Mouse (Mus musculus) T-helper 1 cell (primary cell): ENCODE data around the gene Med19.

Experiments used
- in situ Hi-C: fragments of 300-600 bp; cut with MboI, MseI; formaldehyde crosslinking; loops from one replicate; pipeline ENCODE4 v1.15.1; 2025; ENCODE audit warnings: high pct_unique_total_duplicates

Gene Med19

GRCm38 (mm10) chr2:84677968-84678880, at the start of gene Med19, which contains the start of gene Gm28635:
TSS of gene Med19 (plus strand) at chr2:84678402.
TSS of gene Gm28635 (minus strand) at chr2:84678041.
- in situ Hi-C loops, result loop anchor here (5.0 to 25.0 kb wide), 2 partner anchors 34 to 1016 kb away; no protein-coding TSS in a partner anchor

GRCm38 (mm10) chr2:84632001-84632400, 46.2 kb upstream of the Med19 start:
- in situ Hi-C loops, result loop anchor here (25.0 kb wide), 1 partner anchor 670 kb away; the partner anchor contains the start of genes Gm13693, Gm13695, Gm13696 and Gm13698

DNA sequence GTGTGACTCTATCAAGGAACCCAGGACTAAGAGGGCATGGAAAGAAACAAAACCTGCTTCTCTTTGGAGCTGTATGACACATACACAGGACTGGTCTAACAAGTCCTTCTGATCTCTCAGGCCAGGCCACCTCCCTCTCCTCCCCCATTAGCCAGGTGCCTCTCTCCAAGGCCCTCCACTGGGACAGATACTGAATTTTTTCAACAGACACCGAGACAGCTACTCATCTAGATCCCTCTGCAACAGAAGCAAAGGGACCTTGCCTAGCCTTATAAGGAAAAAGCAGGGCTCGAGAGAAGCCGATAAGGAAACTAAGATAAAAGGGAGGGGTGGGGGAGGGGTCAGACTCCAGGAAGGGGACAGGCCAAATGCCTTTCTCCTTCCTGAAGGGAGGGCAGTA, 45.2 kb upstream of the Med19 start:
- in situ Hi-C loops, result loop anchor here (25.0 kb wide), 1 partner anchor 671 kb away; the partner anchor contains the start of genes Gm13693, Gm13695, Gm13696 and Gm13698

DNA sequence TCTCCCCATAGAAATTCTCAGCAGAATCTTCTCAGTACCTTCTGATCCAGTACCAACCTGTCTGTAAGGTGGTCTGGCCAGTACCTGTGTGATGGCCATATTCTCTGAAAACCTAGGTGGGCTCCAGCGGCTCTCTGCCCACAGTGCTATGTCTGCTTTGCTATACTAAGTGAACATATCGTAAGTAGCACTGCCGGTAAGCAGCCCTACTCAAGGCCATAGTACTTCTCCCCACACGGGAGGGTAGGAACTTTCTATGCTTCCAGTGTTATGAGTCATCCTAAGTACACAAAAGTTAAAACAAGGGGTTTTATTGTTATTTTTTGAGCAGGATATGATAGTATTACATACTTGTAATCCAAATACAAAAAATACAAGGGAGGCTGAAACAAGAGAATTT, 44.2 kb upstream of the Med19 start:
- in situ Hi-C loops, result loop anchor here (25.0 kb wide), 1 partner anchor 672 kb away; the partner anchor contains the start of genes Gm13693, Gm13695, Gm13696 and Gm13698

DNA sequence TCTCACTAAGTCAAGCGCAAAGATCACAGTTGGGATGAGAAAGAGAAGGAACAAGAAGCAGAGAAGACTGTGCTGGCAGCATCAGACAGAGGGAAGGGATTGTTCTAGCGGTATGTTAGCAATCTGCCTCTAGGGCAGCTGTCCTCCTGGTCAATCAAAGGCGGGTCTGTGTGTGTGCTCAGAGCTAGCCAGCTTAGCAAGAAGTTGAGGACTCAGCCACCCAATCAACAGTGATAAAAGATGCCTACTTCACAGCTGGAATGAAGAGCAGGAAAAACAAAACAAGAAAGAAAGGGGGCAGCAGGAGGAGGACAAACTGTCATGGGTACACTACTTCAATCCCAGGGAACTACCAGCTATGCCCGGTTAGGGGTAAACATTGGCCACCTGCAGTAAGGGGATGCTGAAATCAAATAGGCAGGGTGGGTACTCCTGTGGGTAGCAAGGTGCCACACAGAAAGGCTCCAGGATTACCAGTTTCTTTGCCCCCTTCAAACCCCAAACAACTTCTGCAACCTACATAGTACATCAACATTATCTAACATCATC, 43.2 kb upstream of the Med19 start:
- in situ Hi-C loops, result loop anchor here (25.0 kb wide), 1 partner anchor 673 kb away; the partner anchor contains the start of genes Gm13693, Gm13695, Gm13696 and Gm13698

GRCm38 (mm10) chr2:84635611-84636010, 42.6 kb upstream of the Med19 start:
- in situ Hi-C loops, result loop anchor here (25.0 kb wide), 1 partner anchor 673 kb away; the partner anchor contains the start of genes Gm13693, Gm13695, Gm13696 and Gm13698

DNA sequence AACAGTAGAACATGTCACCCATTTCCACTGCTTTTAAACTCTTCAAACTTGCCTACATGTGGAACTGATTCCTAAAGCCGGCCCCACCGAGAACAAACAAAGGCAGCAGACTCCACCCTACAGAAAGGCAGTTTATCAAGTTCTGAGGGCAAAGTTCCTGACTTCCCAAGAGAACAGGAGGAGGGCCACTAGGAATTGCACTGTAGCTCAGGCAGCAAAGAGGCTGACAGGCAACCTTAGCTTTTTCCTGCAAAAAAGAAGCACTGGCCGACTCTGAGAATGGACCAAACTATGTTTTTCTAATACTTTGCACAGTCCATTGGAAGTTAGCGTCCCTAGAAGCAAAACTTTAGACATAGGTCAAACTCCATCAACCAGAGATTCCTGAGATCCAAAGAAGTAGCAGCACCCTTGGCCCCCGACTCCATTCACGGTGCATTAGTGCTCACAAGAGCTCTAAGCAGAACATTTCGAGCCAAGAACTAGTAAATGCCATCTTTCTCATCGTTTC, 41.9 kb upstream of the Med19 start:
- in situ Hi-C loops, result loop anchor here (25.0 kb wide), 1 partner anchor 674 kb away; the partner anchor contains the start of genes Gm13693, Gm13695, Gm13696 and Gm13698

GRCm38 (mm10) chr2:84637452-84638165, 40.6 kb upstream of the Med19 start:
- in situ Hi-C loops, result loop anchor here (25.0 kb wide), 1 partner anchor 675 kb away; the partner anchor contains the start of genes Gm13693, Gm13695, Gm13696 and Gm13698

- in situ Hi-C loops, result loop anchor here (25.0 kb wide), 1 partner anchor 676 kb away; the partner anchor contains the start of genes Gm13693, Gm13695, Gm13696 and Gm13698
These were observed 39.6 kb upstream of the Med19 start for GRCm38 (mm10) chr2:84638428-84639220.

DNA sequence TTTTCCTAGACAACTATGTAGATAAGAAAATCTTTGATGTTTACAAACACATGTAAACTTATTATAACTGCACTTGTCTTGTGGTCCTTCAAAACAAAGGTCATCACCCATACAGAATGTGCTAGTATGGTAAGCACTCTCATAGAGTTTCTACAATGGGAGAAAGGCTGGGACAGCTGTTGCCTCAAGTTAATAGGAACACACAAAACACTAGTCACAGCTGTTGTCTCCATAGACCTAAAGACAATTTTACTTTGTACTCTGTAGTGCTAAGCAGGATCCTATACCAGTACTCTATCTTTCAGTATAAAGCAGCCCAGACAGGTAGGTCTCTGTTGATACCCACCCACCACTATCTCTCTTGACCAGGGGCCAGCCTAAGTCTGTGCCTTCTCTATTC, 37.4 kb upstream of the Med19 start:
- in situ Hi-C loops, result loop anchor here (25.0 kb wide), 1 partner anchor 679 kb away; the partner anchor contains the start of genes Gm13693, Gm13695, Gm13696 and Gm13698

- in situ Hi-C loops, result loop anchor here (25.0 kb wide), 1 partner anchor 684 kb away; the partner anchor contains the start of genes Gm13693, Gm13695, Gm13696 and Gm13698
These were observed 32.1 kb upstream of the Med19 start for GRCm38 (mm10) chr2:84646138-84646537.

- in situ Hi-C loops, result loop anchor here (25.0 kb wide), 1 partner anchor 685 kb away; the partner anchor contains the start of genes Gm13693, Gm13695, Gm13696 and Gm13698
These were observed 31.1 kb upstream of the Med19 start for GRCm38 (mm10) chr2:84647051-84647568.

- in situ Hi-C loops, result loop anchor here (25.0 kb wide), 1 partner anchor 686 kb away; the partner anchor contains the start of genes Gm13693, Gm13695, Gm13696 and Gm13698
These were observed 29.8 kb upstream of the Med19 start for GRCm38 (mm10) chr2:84648369-84648768.

DNA sequence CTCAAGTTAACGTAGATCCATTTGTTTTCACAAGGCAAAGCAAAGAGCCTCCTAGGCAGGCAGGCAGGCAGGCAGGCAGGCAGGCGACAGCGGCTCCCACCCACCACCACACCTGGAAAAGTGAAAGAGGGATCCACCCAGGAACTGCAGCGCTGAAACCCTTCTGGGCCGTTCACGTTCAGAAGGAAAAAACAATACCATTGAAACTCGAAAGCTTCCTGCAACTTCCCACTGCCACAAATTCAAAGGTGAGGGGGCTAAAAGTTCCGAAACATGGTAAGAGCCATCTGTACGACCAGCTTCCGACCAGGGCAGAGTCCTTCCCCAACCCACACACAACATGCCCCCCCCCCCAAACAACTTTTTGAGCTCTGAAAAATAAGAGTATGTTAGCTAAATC, 28.5 kb upstream of the Med19 start:
- in situ Hi-C loops, result loop anchor here (25.0 kb wide), 1 partner anchor 687 kb away; the partner anchor contains the start of genes Gm13693, Gm13695, Gm13696 and Gm13698

DNA sequence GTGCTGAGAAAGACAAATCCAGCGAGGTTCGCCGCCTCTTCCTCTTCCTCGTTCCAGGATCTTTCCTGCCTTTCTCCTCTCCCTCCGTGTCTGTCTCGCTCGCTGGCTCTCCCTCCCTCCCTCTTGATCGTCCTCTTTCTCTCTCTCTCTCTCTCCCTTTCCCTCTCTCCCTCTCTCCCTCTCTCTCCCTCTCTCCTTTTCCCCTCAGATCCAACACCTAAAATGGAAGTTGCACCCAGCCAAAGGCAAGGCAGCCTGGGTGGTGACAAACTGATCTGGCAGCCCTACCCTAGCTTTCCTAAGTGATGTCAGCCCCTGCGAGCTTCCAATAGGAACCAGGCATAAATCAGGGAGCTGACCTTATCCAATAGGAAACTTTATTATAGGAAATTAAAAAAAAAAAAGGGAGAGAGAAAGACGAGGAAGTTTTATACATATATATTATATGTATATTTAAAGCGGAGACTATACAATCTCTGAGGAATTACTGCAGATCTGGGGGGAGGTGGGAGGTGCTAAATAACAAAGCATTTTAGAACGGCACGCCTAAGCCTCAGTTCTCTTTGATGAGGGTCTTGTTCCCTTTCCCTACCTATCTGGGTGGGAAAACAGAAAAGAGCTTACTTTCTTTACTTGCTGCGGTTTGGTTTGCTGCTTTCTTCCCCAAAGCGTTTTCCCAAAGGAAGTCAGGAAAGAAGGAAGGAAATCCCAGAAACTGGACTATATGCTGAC, 27.6 kb upstream of the Med19 start, which contains the start of gene Ctnnd1:
Gene Ctnnd1 (minus strand): TSS at position 302 of the 732 bp plus-strand sequence.
- in situ Hi-C loops, result no loop called here

- in situ Hi-C loops, result no loop called here
These were observed 24.8 kb upstream of the Med19 start for GRCm38 (mm10) chr2:84653354-84653753.

GRCm38 (mm10) chr2:84655864-84656263, 22.3 kb upstream of the Med19 start:
- in situ Hi-C loops, result no loop called here

DNA sequence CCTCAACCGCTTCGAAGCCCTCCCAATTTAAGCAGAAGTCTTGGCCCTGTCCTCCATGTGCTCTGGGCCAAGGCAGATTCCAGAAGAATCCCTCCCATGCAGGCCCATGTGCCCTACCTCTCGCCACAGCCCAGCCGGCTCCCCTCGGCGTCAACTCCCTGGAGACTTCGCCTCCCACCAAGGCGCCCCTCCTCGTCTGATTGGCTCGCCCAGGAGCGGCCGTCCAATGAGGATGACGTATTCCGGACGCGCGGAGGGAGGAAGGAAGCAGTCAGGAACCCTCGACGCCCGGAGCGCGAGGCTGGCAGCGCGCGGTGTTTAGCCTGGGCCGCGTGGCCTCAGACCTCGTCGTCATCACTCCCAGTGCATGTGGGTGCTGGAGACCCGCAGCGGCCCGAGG, 19.4 kb upstream of the Med19 start, which contains the start of gene Btbd18:
Gene Btbd18 (plus strand): TSS at position 274 of the 400 bp plus-strand sequence.
- in situ Hi-C loops, result no loop called here
